Mouse (Mus musculus) G1E (cell line): Measurements from ENCODE around the gene Actr8.

Experiments
- CTCF ChIP-seq: IDR thresholded peaks from 2 replicates; pipeline ENCODE4 v1.5.1; 2012; ENCODE audit warnings: low read depth, low read length, inconsistent platforms, mixed read lengths
- GATA1 ChIP-seq: IDR thresholded peaks from 2 replicates; pipeline ENCODE4 v1.6.1; 2012; ENCODE audit warnings: borderline replicate concordance, low read length, inconsistent platforms, mixed read lengths
- GATA2 ChIP-seq: IDR thresholded peaks from 2 replicates; pipeline ENCODE4 v1.6.1; 2012; ENCODE audit warnings: low read depth, low read length, inconsistent platforms, borderline replicate concordance
- POLR2AphosphoS5 ChIP-seq: IDR thresholded peaks from 2 replicates; pipeline ENCODE4 v1.6.1; 2012; ENCODE audit warnings: low read depth, low read length, inconsistent platforms; ENCODE audit not compliant: insufficient replicate concordance
- TAL1 ChIP-seq: conservative IDR thresholded peaks from 2 replicates; pipeline ENCODE4 v1.6.1; 2012; ENCODE audit warnings: low read depth, low read length, inconsistent platforms, mixed read lengths

DNA sequence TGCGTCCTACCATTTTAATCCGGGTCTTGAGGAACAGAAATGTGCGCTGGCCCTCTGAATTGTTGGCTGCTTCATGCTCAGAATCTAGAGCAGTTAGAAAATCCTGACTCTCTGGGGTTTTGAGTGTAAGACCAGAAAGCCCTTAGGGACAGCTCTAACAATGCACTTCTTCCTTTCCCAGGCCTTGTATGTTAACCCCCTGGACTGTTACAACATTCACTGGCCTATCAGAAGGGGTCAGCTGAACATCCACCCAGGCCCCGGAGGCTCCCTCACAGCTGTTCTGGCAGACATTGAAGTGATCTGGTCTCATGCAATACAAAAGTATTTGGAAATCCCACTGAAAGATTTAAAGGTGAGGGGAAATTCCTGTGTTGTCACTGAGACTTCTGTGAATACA is 8.0 kb downstream of the Actr8 start:
- no peak for TF ChIP-seq CTCF
- TF ChIP-seq GATA1: no peak
- TF ChIP-seq TAL1: no peak
- TF ChIP-seq POLR2AphosphoS5: no peak
- TF ChIP-seq GATA2: no peak
